Mouse (Mus musculus) small intestine, adult 2 months (tissue): ENCODE data around the gene Ktn1.

Experiments used
- CTCF ChIP-seq: fragments of 200-500 bp; IDR thresholded peaks from 2 replicates; pipeline ENCODE4 v1.5.1; 2012; ENCODE audit warnings: low read depth, mild to moderate bottlenecking, control low read depth, inconsistent platforms, low read length, moderate library complexity, mixed read lengths; ENCODE audit not compliant: insufficient replicate concordance, insufficient read length; ENCODE audit errors: extremely low read depth
- POLR2A ChIP-seq: fragments of 200-500 bp; IDR thresholded peaks from 2 replicates; pipeline ENCODE4 v1.6.1; 2012; ENCODE audit warnings: low read depth, mild to moderate bottlenecking, control low read depth, inconsistent platforms, low read length, moderate library complexity

GRCm38 (mm10) chr14:47638316-47638895, 9.8 kb upstream of the Ktn1 start:
- no peak for TF ChIP-seq CTCF
- no peak for TF ChIP-seq POLR2A
